ENCODE assay signal across 20 mouse cellular contexts in the genomic region with DNA sequence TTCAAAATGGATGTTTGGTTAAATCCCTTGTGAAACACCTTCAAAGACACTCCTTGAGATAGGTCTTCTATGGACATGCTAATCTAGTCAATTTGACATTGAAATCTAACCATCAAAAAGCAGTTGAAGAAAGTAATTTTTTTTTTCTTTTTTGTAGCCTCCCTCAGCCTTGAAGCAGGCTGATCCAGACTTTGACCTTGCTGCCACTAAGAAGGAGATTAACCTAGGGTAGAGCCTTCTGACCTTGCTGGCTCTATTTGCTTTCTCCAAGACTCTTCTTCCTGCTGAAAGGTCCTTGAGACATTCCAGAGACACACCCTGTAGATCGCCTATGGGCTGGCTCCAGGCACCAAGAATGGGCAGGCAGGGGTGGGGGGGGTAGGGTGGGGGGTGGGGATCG.
"Had no signal": no experiment of that assay in that cellular context is flagged by ENCODE, and none has a peak within 500 bp of the region (broad histone marks: within the 10 kb centered on the region; RNA-seq: fewer than 3 reads in every experiment).

No protein-coding gene starts in this region.

- H3K27ac ChIP-seq: kidney, postnatal 0 days; layer of hippocampus, adult 2 months; left cerebral cortex, adult 2 months; limb, embryonic 12.5 days; limb, embryonic 15.5 days; liver, embryonic 14.5 days; macrophage; midbrain, embryonic 13.5 days; stomach, postnatal 0 days had no signal

- H3K9ac ChIP-seq: limb, embryonic 12.5 days; limb, embryonic 15.5 days; liver, embryonic 14.5 days; liver, postnatal 0 days; lung, embryonic 14.5 days; midbrain, embryonic 13.5 days had no signal

- H3K4me2 ChIP-seq: limb, embryonic 12.5 days; limb, embryonic 15.5 days; liver, embryonic 11.5 days; lung, embryonic 14.5 days; midbrain, embryonic 13.5 days had no signal

- ATAC-seq: liver, postnatal 0 days; lung, postnatal 0 days; midbrain, embryonic 13.5 days had no signal

- H3K4me1 ChIP-seq: limb, embryonic 12.5 days; limb, embryonic 15.5 days; midbrain, embryonic 13.5 days had no signal

- H3K9me3 ChIP-seq: limb, embryonic 12.5 days; limb, embryonic 15.5 days; midbrain, embryonic 13.5 days had no signal

- DNase-seq: kidney, postnatal 25 days; layer of hippocampus, adult 9-11 months; layer of hippocampus, postnatal 36 days; left cerebral cortex, postnatal 4 days; liver, postnatal 0 days; lung, embryonic 14.5 days; thymus, adult 2 months; thymus, postnatal 14 days; thymus, postnatal 4 days had no signal

- H3K4me3 ChIP-seq: layer of hippocampus, adult 2 months; left cerebral cortex, adult 2 months; limb, embryonic 12.5 days; limb, embryonic 15.5 days; midbrain, embryonic 13.5 days had no signal

- H3K27me3 ChIP-seq: limb, embryonic 12.5 days; limb, embryonic 15.5 days; midbrain, embryonic 13.5 days had no signal

- H3K36me3 ChIP-seq: limb, embryonic 12.5 days; limb, embryonic 15.5 days; midbrain, embryonic 13.5 days had no signal
